Mouse (Mus musculus) E14TG2a.4 (cell line): ENCODE results near the gene Ehd3.

ENCODE experiments used
- H3K27me3 ChIP-seq: 2 replicates; pipeline ENCODE4 v1.6.1; 2014; ENCODE audit warnings: low read length, control low read depth; ENCODE audit not compliant: insufficient read depth
- H3K36me3 ChIP-seq: 2 replicates; pipeline ENCODE4 v1.6.1; 2014; ENCODE audit warnings: low read length, control low read depth; ENCODE audit not compliant: insufficient read depth
- H3K4me1 ChIP-seq: replicated peaks from 2 replicates; pipeline ENCODE4 v1.6.1; 2014; ENCODE audit warnings: low read depth, low read length, control low read depth
- H3K4me3 ChIP-seq: replicated peaks from 2 replicates; pipeline ENCODE4 v1.5.1; 2014; ENCODE audit warnings: mild to moderate bottlenecking, low read length
- H3K9me3 ChIP-seq: 2 replicates; pipeline ENCODE4 v1.6.1; 2014; ENCODE audit warnings: low read length, control low read depth
- CTCF ChIP-seq: conservative IDR thresholded peaks from 2 replicates; pipeline ENCODE4 v1.5.1; 2014; ENCODE audit warnings: low read length
- NANOG ChIP-seq: IDR thresholded peaks from 2 replicates; pipeline ENCODE4 v1.6.1; 2014; ENCODE audit warnings: borderline replicate concordance, low read length, mixed read lengths
- POU5F1 ChIP-seq: IDR thresholded peaks from 2 replicates; pipeline ENCODE4 v1.6.1; 2014; ENCODE audit warnings: low read length, borderline replicate concordance

Gene Ehd3

DNA sequence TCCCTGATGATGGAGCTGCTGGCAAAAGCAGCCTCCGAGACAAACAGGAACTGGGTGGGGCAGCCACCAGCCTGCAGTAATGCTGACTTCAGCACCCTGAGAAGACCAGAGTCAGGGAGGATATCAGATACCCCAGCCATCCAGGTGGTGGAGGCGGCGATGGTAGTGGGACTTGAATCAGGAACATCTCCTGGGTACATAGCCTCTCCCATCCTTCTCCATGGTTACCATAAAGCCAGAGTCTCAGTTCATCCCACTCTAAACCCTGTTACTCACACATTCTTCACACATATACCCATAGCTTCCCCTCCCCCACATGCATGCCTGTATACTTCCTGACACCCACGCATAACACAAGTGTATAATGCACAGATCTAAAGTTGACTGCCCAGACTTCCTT lies 18.3 kb downstream of the Ehd3 start:
- Histone ChIP-seq H3K27me3 (no peaks in the 10 kb centered on the region), H3K4me1 (no peaks in the 10 kb centered on the region), H3K36me3 (no peaks in the 10 kb centered on the region), H3K9me3 (no peaks in the 10 kb centered on the region), H3K4me3 (no peak overlapping the region)
- TF ChIP-seq CTCF (no peak), NANOG (no peak), POU5F1 (no peak)

DNA sequence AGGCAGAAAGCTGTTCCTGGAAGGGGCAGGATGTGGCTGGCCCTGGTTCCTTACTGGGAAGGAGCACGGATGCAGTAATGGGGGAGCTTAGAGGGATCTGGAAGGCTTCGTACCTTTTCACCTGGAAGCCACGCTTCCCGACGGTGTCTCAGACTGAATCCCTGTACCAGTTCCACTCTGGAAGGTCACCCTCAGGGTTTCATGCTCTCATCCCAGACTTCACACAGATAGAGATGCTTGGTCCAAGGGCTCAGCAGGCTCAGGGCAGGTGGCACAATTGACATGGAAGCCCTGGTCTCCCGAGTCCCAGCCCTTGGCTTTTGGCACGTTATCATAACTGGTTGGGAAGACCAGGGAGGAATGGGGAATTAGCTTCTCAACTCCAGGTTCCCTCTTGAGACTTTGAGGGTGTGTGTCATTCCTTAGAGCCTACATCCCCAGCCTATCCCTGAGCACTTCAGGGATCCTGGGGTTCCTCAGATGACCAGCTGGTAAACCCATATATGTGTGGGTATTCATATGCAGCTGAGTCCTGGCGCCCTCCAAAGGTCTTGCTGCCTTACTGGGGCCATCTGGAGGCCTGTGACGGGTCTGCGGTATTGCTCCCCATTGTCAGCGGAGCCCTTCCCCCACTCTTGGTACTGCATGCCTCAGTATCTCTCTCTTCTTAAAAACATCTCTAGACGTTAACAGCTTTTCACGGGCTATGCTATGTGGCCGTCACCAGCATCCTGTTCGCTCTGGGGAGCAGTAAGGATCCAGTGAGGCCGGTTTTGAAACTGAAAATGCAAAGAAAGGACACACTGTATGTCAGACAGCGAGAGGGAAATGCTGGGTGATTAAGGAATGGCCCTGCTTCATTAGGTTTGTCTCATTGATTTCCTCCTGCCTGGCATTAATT lies 19.4 kb downstream of the Ehd3 start:
- TF ChIP-seq CTCF (no peak), NANOG (no peak), POU5F1 (no peak)
- Histone ChIP-seq H3K4me3 (no peak overlapping the region), H3K4me1 (no peaks in the 10 kb centered on the region), H3K27me3 (no peaks in the 10 kb centered on the region; the same call in 1 of the 2 replicates), H3K36me3 (no peaks in the 10 kb centered on the region), H3K9me3 (no peaks in the 10 kb centered on the region)

DNA sequence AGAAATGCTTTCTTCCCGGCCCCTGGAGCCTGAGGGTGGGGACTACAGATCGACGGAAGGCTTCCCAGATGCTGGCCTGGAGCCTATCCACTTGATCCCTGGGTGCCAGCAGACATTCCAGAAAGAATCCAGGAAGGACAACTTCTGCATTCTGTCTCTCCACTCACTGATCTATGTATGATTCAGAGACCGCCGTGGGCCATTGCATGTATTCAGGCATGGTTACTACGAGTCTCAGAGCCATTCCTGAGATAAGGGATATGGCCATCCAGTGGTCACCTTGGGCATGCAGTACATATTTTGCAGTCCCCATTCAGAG lies 20.0 kb downstream of the Ehd3 start:
- Histone ChIP-seq H3K36me3 (no peaks in the 10 kb centered on the region), H3K27me3 (no peaks in the 10 kb centered on the region; the same call in 1 of the 2 replicates), H3K9me3 (no peaks in the 10 kb centered on the region), H3K4me1 (no peaks in the 10 kb centered on the region), H3K4me3 (no peak overlapping the region)
- TF ChIP-seq POU5F1: no peak
- no peak for TF ChIP-seq NANOG
- no peak for TF ChIP-seq CTCF

DNA sequence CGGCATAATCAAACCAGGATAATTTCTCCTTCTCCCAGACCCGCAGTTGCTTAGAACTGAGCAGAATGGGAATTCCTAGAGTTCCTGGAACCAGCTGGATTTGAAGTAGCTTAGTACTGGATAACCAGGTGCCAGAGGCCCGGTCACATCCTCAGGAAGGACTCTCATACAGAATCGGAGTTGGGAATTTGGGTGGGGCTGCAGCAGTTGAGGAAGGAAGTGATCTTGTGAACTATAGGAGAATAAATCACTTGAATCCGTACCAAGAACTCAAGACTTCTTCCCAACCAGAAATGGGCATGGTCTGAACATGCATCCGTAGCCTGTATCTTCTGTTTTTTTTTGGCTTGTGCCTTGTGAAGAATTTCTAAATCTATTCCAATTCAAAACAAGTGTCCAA lies 22.2 kb downstream of the Ehd3 start:
- H3K4me1 ChIP-seq: no peaks in the 10 kb centered on the region
- H3K9me3 ChIP-seq: no peaks in the 10 kb centered on the region
- no peaks in the 10 kb centered on the region for H3K36me3 ChIP-seq
- TF ChIP-seq POU5F1: no peak
- no peak for TF ChIP-seq NANOG
- TF ChIP-seq CTCF: no peak
- no peak overlapping the region for H3K4me3 ChIP-seq
- no peaks in the 10 kb centered on the region; the same call in 1 of the 2 replicates for H3K27me3 ChIP-seq

DNA sequence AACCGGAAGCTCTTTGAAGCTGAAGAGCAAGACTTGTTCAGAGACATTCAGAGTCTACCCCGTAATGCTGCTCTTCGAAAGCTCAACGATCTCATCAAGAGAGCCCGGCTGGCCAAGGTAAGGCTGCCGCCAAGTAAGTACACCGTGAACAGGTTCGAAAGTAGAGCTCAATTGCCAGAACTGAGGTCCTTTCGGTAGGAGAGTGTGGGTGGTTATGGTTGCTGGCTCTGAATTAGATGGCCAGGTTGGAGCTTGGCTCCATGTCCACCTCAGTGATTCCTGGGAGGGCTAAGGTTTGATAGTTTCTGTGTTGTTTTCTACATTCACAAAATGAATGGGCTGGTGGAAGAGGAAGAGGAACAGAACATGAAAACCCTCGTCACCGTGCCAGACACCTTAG lies 23.5 kb downstream of the Ehd3 start:
- Histone ChIP-seq H3K9me3 (no peaks in the 10 kb centered on the region), H3K4me1 (no peaks in the 10 kb centered on the region), H3K36me3 (no peaks in the 10 kb centered on the region), H3K27me3 (no peaks in the 10 kb centered on the region; the same call in 1 of the 2 replicates), H3K4me3 (no peak overlapping the region)
- TF ChIP-seq NANOG (no peak), POU5F1 (no peak), CTCF (no peak)

DNA sequence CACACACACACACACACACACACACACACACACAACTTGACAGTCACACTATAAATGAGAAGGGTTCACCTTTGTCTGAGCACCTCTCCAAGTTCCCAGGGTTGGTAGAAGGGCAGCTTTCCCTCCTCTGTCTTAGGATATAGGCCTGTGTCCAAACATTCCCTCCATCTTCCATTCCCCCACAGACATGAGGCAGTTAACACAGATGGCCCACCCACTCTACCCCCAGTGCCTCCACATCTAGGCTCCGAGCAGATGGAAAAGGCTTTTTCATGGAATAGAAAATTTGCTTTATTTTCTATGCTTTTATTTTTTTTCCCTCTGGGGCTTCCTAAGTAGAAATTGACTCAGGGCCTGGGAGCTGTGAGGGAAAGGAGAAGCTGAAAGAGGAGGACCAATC lies 26.6 kb downstream of the Ehd3 start:
- no peaks in the 10 kb centered on the region for H3K36me3 ChIP-seq
- TF ChIP-seq POU5F1 (no peak), CTCF (no peak), NANOG (no peak)
- no peaks in the 10 kb centered on the region for H3K9me3 ChIP-seq
- H3K4me3 ChIP-seq: no peak overlapping the region
- H3K4me1 ChIP-seq: no peaks in the 10 kb centered on the region
- no peaks in the 10 kb centered on the region; the same call in 1 of the 2 replicates for H3K27me3 ChIP-seq

DNA sequence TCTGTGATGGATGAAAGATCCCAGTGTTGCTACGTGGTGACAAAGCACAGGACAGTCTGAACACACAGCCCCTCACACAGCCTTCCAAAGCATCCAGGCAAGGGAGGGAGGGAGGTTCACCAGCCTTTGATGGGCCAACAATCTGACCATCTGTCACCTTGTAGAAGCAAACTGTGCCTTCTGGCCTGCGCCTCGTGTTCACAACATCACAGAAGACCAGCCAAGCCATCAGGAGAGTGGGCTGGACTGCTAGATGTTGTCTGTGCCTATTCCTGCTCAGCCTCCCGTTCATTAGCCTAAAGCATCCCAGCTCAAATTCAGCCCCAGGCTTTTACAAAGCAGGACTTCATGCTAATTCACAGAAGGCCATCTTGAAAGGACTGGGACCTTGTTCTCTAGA lies 27.5 kb downstream of the Ehd3 start:
- Histone ChIP-seq H3K9me3 (no peaks in the 10 kb centered on the region), H3K4me1 (no peaks in the 10 kb centered on the region), H3K4me3 (no peak overlapping the region), H3K27me3 (no peaks in the 10 kb centered on the region; the same call in 1 of the 2 replicates), H3K36me3 (no peaks in the 10 kb centered on the region)
- TF ChIP-seq CTCF: no peak
- TF ChIP-seq POU5F1: no peak
- TF ChIP-seq NANOG: no peak

DNA sequence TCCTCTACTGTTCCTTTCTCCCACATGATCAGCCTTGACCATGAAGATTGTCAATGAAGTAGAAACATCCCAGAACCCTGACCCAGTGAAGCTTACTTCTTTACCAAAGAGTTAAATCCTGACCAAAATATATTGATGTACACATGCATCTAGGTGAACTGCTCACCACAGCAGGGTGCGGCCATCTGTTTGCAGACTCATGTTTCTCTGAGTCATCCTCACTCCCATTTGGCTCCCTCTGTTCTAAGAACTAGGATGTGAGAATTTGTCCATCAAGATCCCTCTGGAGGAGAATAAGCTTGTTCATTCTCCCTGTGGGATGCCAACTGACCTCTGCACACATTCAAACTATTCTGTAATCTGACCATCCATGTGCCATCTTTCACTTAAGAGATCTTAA lies 29.0 kb downstream of the Ehd3 start:
- H3K9me3 ChIP-seq: no peaks in the 10 kb centered on the region
- H3K4me1 ChIP-seq: no peaks in the 10 kb centered on the region
- no peaks in the 10 kb centered on the region; the same call in 1 of the 2 replicates for H3K27me3 ChIP-seq
- H3K36me3 ChIP-seq: no peaks in the 10 kb centered on the region
- no peak overlapping the region for H3K4me3 ChIP-seq
- TF ChIP-seq CTCF (no peak), POU5F1 (no peak), NANOG (no peak)
